ENCODE assay signal across 8 mouse cellular contexts in genomic region chr7:24600941-24601597, GRCm38 (mm10). TPM values are rescaled to one million over a fixed set of nuclear protein-coding genes. Genes with fewer than 3 reads are reported as not detected.
DNase-seq lines count a peak whose midpoint lies in the region; ATAC-seq and TF ChIP-seq lines count a peak whose summit lies in the region.

No protein-coding gene starts in this region.

- no peak overlapping the region for H3K27ac ChIP-seq in MEL (ENCODE audit: control insufficient read depth, low read depth, low read length)
- no peak overlapping the region for H3K27ac ChIP-seq in cerebellum, adult 2 months (ENCODE audit: insufficient read depth, low read length)
- no peak overlapping the region for H3K27ac ChIP-seq in lung, embryonic 15.5 days
- H3K27ac ChIP-seq in thymus, adult 2 months (ENCODE audit: control insufficient read depth, insufficient read depth, low read length), result no peak overlapping the region

- WGBS in cerebellum, adult 2 months, result 2% methylated on average over 13 of the region's 13 CpGs
- WGBS in lung, embryonic 15.5 days, result 4% methylated on average over 13 of the region's 13 CpGs
- WGBS in thymus, adult 2 months, result 6% methylated on average over 13 of the region's 13 CpGs

- peak; percentile 97 to 99 for ATAC-seq in hematopoietic stem cell, adult 5-6 weeks (replicated peaks in 1 of 2; ENCODE audit: insufficient read depth in 1 of 2, low FRiP score in 2 of 2, low TSS enrichment in 1 of 2, low read depth in 1 of 2, poor library complexity in 2 of 2, severe bottlenecking in 2 of 2)
- ATAC-seq in lung, embryonic 15.5 days (ENCODE audit: borderline replicate concordance, extremely low read depth, low FRiP score, low TSS enrichment), result peak; percentile 86

- TF ChIP-seq CTCF in MEL (IDR thresholded peaks at IDR 0.05 in 2 of 3, conservative IDR thresholded peaks at IDR 0.05 in 1 of 3; ENCODE audit: control insufficient read depth in 1 of 3, insufficient read depth in 1 of 3, low read depth in 2 of 3, low read length in 3 of 3, poor library complexity in 1 of 3, severe bottlenecking in 1 of 3), result peak in 2 of 3 experiments; percentile 99 to 100; a peak in 5 of 6 replicates
- TF ChIP-seq CTCF in cerebellum, adult 2 months (IDR thresholded peaks at IDR 0.05; ENCODE audit: borderline replicate concordance, insufficient read depth, low read depth, low read length), result peak; percentile 100
- TF ChIP-seq CTCF in thymus, adult 2 months (IDR thresholded peaks at IDR 0.05; ENCODE audit: borderline replicate concordance, control insufficient read depth, extremely low read depth, insufficient read depth, low read length, poor library complexity), result peak; percentile 100

- no peaks in the 10 kb centered on the region for H3K36me3 ChIP-seq in MEL (ENCODE audit: control insufficient read depth in 1 of 2, insufficient read depth in 2 of 2, low read length in 2 of 2)
- no peaks in the 10 kb centered on the region for H3K36me3 ChIP-seq in lung, embryonic 15.5 days
- no peaks in the 10 kb centered on the region for H3K36me3 ChIP-seq in thymus, adult 2 months (ENCODE audit: control insufficient read depth, insufficient read depth, low read length)

- peak; percentile 92 for TF ChIP-seq RAD21 in MEL (IDR thresholded peaks at IDR 0.05; ENCODE audit: low read depth, low read length)

- no peak overlapping the region for H3K9ac ChIP-seq in MEL (ENCODE audit: control insufficient read depth, low read depth, low read length, poor library complexity, severe bottlenecking)
- no peak overlapping the region for H3K9ac ChIP-seq in lung, embryonic 15.5 days

- no peak for TF ChIP-seq EP300 in MEL (IDR thresholded peaks at IDR 0.05; ENCODE audit: low read depth in 1 of 2, low read length in 2 of 2)

- DNase-seq in MEL (ENCODE audit: low read depth, low spot score), result peak; percentile 95
- DNase-seq in cerebellum, adult 2 months, result peak; percentile 93 to 96
- peak; percentile 94 for DNase-seq in forelimb bud, embryonic 11.5 days (ENCODE audit: low read depth, low spot score)
- peak; percentile 95 for DNase-seq in layer of hippocampus, adult 9-10 months (ENCODE audit: low spot score)
- DNase-seq in ovary, adult 18-20 months (ENCODE audit: low spot score), result peak; percentile 88
- peak; percentile 94 for DNase-seq in thymus, adult 2 months

- no peak for TF ChIP-seq POLR2A in MEL (IDR thresholded peaks at IDR 0.05; ENCODE audit: control insufficient read depth in 1 of 2, insufficient read depth in 1 of 2, low read depth in 1 of 2, low read length in 2 of 2, poor library complexity in 1 of 2)
- no peak for TF ChIP-seq POLR2A in cerebellum, adult 2 months (IDR thresholded peaks at IDR 0.05; ENCODE audit: borderline replicate concordance, insufficient read depth, low read length)
- TF ChIP-seq POLR2A in thymus, adult 2 months (IDR thresholded peaks at IDR 0.05; ENCODE audit: control insufficient read depth, extremely low read depth, insufficient read depth, low read length, poor library complexity), result no peak

- H3K27me3 ChIP-seq in MEL (ENCODE audit: control insufficient read depth in 1 of 2, insufficient read depth in 2 of 2, low read length in 2 of 2), result no peaks in the 10 kb centered on the region
- H3K27me3 ChIP-seq in cerebellum, adult 2 months (ENCODE audit: control insufficient read depth, insufficient read depth, low read length), result no peaks in the 10 kb centered on the region
- no peaks in the 10 kb centered on the region for H3K27me3 ChIP-seq in lung, embryonic 15.5 days
- H3K27me3 ChIP-seq in thymus, adult 2 months (ENCODE audit: control insufficient read depth, insufficient read depth, low read length), result no peaks in the 10 kb centered on the region

- no peaks in the 10 kb centered on the region for H3K9me3 ChIP-seq in MEL (replicated peaks; ENCODE audit: insufficient read depth, low read length)
- H3K9me3 ChIP-seq in lung, embryonic 15.5 days, result no peaks in the 10 kb centered on the region

- H3K4me3 ChIP-seq in MEL (ENCODE audit: control insufficient read depth in 1 of 2, insufficient read depth in 1 of 2, low read depth in 2 of 2, low read length in 2 of 2), result no peak overlapping the region
- H3K4me3 ChIP-seq in cerebellum, adult 2 months (replicated peaks; ENCODE audit: insufficient read depth, low read depth, low read length), result peak overlapping the region; percentile 62
- no peak overlapping the region for H3K4me3 ChIP-seq in lung, embryonic 15.5 days
- no peak overlapping the region for H3K4me3 ChIP-seq in thymus, adult 2 months (ENCODE audit: control insufficient read depth, insufficient read depth, low read length)

- H3K4me2 ChIP-seq in lung, embryonic 15.5 days, result peak overlapping the region; percentile 38; the same call in 1 of the 2 replicates

- no peaks in the 10 kb centered on the region for H3K79me2 ChIP-seq in MEL (ENCODE audit: control insufficient read depth, insufficient read depth, low read length, poor library complexity)

- no peaks in the 10 kb centered on the region for H3K4me1 ChIP-seq in MEL (ENCODE audit: control insufficient read depth in 1 of 2, insufficient read depth in 2 of 2, low read length in 2 of 2)
- H3K4me1 ChIP-seq in cerebellum, adult 2 months (ENCODE audit: control insufficient read depth, insufficient read depth, low read length), result no peaks in the 10 kb centered on the region
- H3K4me1 ChIP-seq in lung, embryonic 15.5 days, result no peaks in the 10 kb centered on the region
- no peaks in the 10 kb centered on the region; the same call in 1 of the 2 replicates for H3K4me1 ChIP-seq in thymus, adult 2 months (replicated peaks; ENCODE audit: control insufficient read depth, insufficient read depth, low read length)

TF ChIP-seq in MEL, 35 proteins besides CTCF, POLR2A, EP300 and RAD21 (continues in another document):
- TF ChIP-seq MEF2A (IDR thresholded peaks at IDR 0.05; ENCODE audit: extremely low read depth, insufficient replicate concordance, low read depth, low read length, poor library complexity, severe bottlenecking) (no peak), ETS1 (IDR thresholded peaks at IDR 0.05; ENCODE audit: low read depth, low read length) (no peak), UBTF (IDR thresholded peaks at IDR 0.05; ENCODE audit: borderline replicate concordance, insufficient read depth, low read depth, low read length) (no peak), CHD2 (IDR thresholded peaks at IDR 0.05; ENCODE audit: low read length) (no peak), MYB (IDR thresholded peaks at IDR 0.05; ENCODE audit: low read depth, low read length) (no peak), MYC (IDR thresholded peaks at IDR 0.05; ENCODE audit: low read depth, low read length) (no peak), ZKSCAN1 (IDR thresholded peaks at IDR 0.05; ENCODE audit: low read depth, low read length) (no peak), MAX (IDR thresholded peaks at IDR 0.05; ENCODE audit: low read length) (no peak), BHLHE40 (IDR thresholded peaks at IDR 0.05; ENCODE audit: borderline replicate concordance, low read depth, low read length) (no peak), KAT2A (conservative IDR thresholded peaks at IDR 0.05; ENCODE audit: low read depth, low read length) (no peak), GATA1 (IDR thresholded peaks at IDR 0.05; ENCODE audit: low read depth, low read length) (no peak), NRF1 (IDR thresholded peaks at IDR 0.05; ENCODE audit: insufficient read depth, low read depth, low read length, poor library complexity, severe bottlenecking) (no peak), TCF12 (IDR thresholded peaks at IDR 0.05; ENCODE audit: low read depth, low read length) (no peak)

RNA-seq across cellular contexts. Expression of gene Phldb3, which starts 9.5 kb away (rescaled TPM):
- 6.0 and 6.4 TPM in 2 replicates for total RNA-seq in MEL (2012; rRNA removed)
- 10 to 100 TPM in 1 of 2 experiments, not detected in 1; 10.8 TPM for polyA plus RNA-seq in MEL (2012; ENCODE audit: insufficient read depth in 1 of 2, insufficient read length in 2 of 2, low read depth in 1 of 2, low replicate concordance in 2 of 2, missing spikeins in 1 of 2)
- polyA plus RNA-seq in cerebellum, adult 2 months (2012; rRNA removed), result 0.18 TPM in 1 of 2 replicates, not detected in the other
- total RNA-seq in hematopoietic stem cell, adult 5-6 weeks (2017), result 13.9 and 17.5 TPM in 2 replicates
- 0.15 and 0.21 TPM in 2 replicates for polyA plus RNA-seq in lung, embryonic 15.5 days (2015; fragmentation: Nextera tagmentation; extraction: Ambion mirVana)
- polyA plus RNA-seq in thymus, adult 2 months (2012; rRNA removed), result 10.7 and 11.5 TPM in 2 replicates

RNA-seq across cellular contexts. Expression of gene Zfp575, which starts 13.6 kb away (rescaled TPM):
- total RNA-seq in MEL (2012; rRNA removed), result 0.26 and 0.58 TPM in 2 replicates
- under 1 TPM in 1 of 2 experiments, not detected in 1; 0.50 TPM for polyA plus RNA-seq in MEL (2012; ENCODE audit: insufficient read depth in 1 of 2, insufficient read length in 2 of 2, low read depth in 1 of 2, low replicate concordance in 2 of 2, missing spikeins in 1 of 2)
- 1.4 TPM in 2 replicates for polyA plus RNA-seq in cerebellum, adult 2 months (2012; rRNA removed)
- total RNA-seq in hematopoietic stem cell, adult 5-6 weeks (2017), result not detected in 2 replicates
- polyA plus RNA-seq in lung, embryonic 15.5 days (2015; fragmentation: Nextera tagmentation; extraction: Ambion mirVana), result 2.8 and 3.0 TPM in 2 replicates
- polyA plus RNA-seq in thymus, adult 2 months (2012; rRNA removed), result 0.24 and 0.98 TPM in 2 replicates

RNA-seq across cellular contexts. Expression of gene Ethe1, which starts 13.7 kb away (rescaled TPM):
- total RNA-seq in MEL (2012; rRNA removed), result 17.8 and 21.0 TPM in 2 replicates
- polyA plus RNA-seq in MEL (2012; ENCODE audit: insufficient read depth in 1 of 2, insufficient read length in 2 of 2, low read depth in 1 of 2, low replicate concordance in 2 of 2, missing spikeins in 1 of 2), result 10 to 100 TPM in 1 of 2 experiments, not detected in 1; 33.3 TPM
- 25.7 and 28.0 TPM in 2 replicates for polyA plus RNA-seq in cerebellum, adult 2 months (2012; rRNA removed)
- total RNA-seq in hematopoietic stem cell, adult 5-6 weeks (2017), result 14.2 and 16.4 TPM in 2 replicates
- polyA plus RNA-seq in lung, embryonic 15.5 days (2015; fragmentation: Nextera tagmentation; extraction: Ambion mirVana), result 23.8 and 24.2 TPM in 2 replicates
- 43.3 and 45.9 TPM in 2 replicates for polyA plus RNA-seq in thymus, adult 2 months (2012; rRNA removed)

RNA-seq across cellular contexts. Expression of gene Lypd3, which starts 35.3 kb away (rescaled TPM):
- not detected in 2 replicates for total RNA-seq in MEL (2012; rRNA removed)
- not detected for polyA plus RNA-seq in MEL (2012; ENCODE audit: insufficient read depth in 1 of 2, insufficient read length in 2 of 2, low read depth in 1 of 2, low replicate concordance in 2 of 2, missing spikeins in 1 of 2)
- polyA plus RNA-seq in cerebellum, adult 2 months (2012; rRNA removed), result 0.08 TPM in 1 of 2 replicates, not detected in the other
- total RNA-seq in hematopoietic stem cell, adult 5-6 weeks (2017), result not detected in 2 replicates
- 0.18 and 0.40 TPM in 2 replicates for polyA plus RNA-seq in lung, embryonic 15.5 days (2015; fragmentation: Nextera tagmentation; extraction: Ambion mirVana)
- polyA plus RNA-seq in thymus, adult 2 months (2012; rRNA removed), result 4.2 and 4.7 TPM in 2 replicates

RNA-seq across cellular contexts. Expression of gene Xrcc1, which starts 55.0 kb away (rescaled TPM):
- total RNA-seq in MEL (2012; rRNA removed), result 84.4 and 97.4 TPM in 2 replicates
- 100 to 1,000 TPM; 101 to 574 TPM for polyA plus RNA-seq in MEL (2012; ENCODE audit: insufficient read depth in 1 of 2, insufficient read length in 2 of 2, low read depth in 1 of 2, low replicate concordance in 2 of 2, missing spikeins in 1 of 2)
- 46.2 and 51.3 TPM in 2 replicates for polyA plus RNA-seq in cerebellum, adult 2 months (2012; rRNA removed)
- total RNA-seq in hematopoietic stem cell, adult 5-6 weeks (2017), result 42.9 and 43.3 TPM in 2 replicates
- 109 and 118 TPM in 2 replicates for polyA plus RNA-seq in lung, embryonic 15.5 days (2015; fragmentation: Nextera tagmentation; extraction: Ambion mirVana)
- polyA plus RNA-seq in thymus, adult 2 months (2012; rRNA removed), result 115 and 116 TPM in 2 replicates
